Mouse (Mus musculus) E14TG2a.4 (cell line): ENCODE data around the gene Gas7.

Experiments used
- CTCF ChIP-seq: conservative IDR thresholded peaks from 2 replicates; pipeline ENCODE4 v1.5.1; 2014; ENCODE audit warnings: low read length
- NANOG ChIP-seq: IDR thresholded peaks from 2 replicates; pipeline ENCODE4 v1.6.1; 2014; ENCODE audit warnings: borderline replicate concordance, low read length, mixed read lengths
- POU5F1 ChIP-seq: IDR thresholded peaks from 2 replicates; pipeline ENCODE4 v1.6.1; 2014; ENCODE audit warnings: low read length, borderline replicate concordance

DNA sequence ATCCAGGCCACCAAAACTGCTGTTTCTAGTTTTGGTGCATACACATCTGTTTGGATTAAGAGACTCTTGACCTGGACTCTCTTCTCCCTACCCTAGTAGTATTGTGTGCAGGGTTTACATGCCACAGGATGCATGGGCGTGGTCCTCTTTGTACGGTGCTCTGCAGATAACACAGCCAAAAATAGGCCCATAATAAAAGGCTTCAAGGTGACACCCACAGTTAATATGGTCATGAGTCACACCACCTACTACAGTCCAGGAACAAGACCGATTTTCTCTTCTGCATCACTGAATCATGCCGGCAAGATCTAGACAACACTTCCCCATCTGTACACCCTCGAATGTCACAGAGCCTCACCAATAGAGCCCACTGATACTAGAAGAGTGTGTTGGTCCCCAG lies 266.2 kb downstream of the Gas7 start:
- TF ChIP-seq CTCF (no peak), POU5F1 (no peak), NANOG (no peak)
